Mouse (Mus musculus): ENCODE data around the gene Gfpt1. TPM values are rescaled to one million over a fixed set of nuclear protein-coding genes. Genes with fewer than 3 reads are reported as not detected.

Gene Gfpt1
- polyA plus RNA-seq, 1 experiment: 6.1 TPM

DNA sequence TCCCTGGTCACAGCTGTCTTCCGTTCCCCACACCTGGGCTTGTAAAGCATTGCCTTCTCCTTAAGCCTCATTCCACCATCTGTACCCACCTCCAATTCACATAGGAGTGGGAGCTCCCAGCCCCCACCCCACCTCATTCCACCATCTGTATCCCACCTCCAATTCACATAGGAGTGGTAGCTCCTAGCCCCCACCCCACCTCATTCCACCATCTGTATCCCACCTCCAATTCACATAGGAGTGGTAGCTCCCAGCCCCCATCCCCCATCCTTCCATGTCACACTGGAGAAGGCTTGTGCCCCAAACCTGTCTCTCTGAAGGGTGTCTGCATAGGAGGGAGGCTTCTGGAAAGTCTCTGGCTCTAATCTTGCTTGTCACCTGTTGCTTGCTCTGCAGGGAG, 60.7 kb downstream of the Gfpt1 start:
- no peaks in the 10 kb centered on the region for H3K27me3 ChIP-seq (ENCODE audit: control insufficient read depth, insufficient read depth, low read length)
- H3K4me1 ChIP-seq (ENCODE audit: control insufficient read depth, insufficient read depth, insufficient read length): no peaks in the 10 kb centered on the region
- no peak for DNase-seq (ENCODE audit: low read depth in 1 of 2, low spot score in 2 of 2)
- no peak overlapping the region for H3K4me3 ChIP-seq (ENCODE audit: extremely low read depth, insufficient read depth, insufficient read length)
- WGBS: 96% methylated on average over 1 of the region's 1 CpGs
- no peaks in the 10 kb centered on the region for H3K36me3 ChIP-seq (ENCODE audit: control insufficient read depth, insufficient read depth, low read length)
- no peak for TF ChIP-seq CTCF (IDR thresholded peaks at IDR 0.05; ENCODE audit: extremely low read depth, insufficient read depth, insufficient read length, insufficient replicate concordance)
- TF ChIP-seq POLR2A (IDR thresholded peaks at IDR 0.05; ENCODE audit: low read depth, low read length): no peak
- H3K27ac ChIP-seq (ENCODE audit: insufficient read depth, low read length): no peak overlapping the region

DNA sequence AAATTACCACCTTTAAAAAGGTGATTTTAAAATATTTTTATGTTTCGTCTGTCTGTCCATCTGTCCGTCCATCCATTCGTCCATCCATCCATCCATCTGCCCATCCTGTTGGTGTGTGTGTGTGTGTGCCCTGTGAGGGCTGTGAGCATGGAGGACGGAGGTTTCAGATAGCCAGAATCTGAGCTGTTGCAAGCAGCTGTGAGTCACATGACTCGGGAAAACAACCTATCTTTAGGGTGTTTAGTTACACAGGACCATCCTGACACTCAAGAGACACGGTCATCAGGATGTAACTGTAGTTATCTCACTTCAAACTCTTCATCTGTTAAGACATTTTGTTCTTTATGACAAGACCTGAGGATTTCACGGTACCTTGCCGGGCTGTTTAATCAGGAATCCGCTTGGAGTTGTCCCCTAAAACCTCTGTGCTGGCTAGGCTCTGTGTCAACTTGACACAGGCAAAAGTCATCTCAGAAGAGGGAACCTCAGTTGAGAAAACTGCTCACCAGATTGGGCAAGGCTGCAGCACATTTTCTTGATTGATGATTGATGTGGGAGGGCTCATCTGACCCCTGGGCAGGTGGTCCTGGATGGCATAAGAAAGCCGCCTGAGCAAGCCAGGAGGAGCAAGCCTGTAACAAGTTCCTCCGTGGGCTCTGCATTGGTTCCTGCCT, 61.6 kb downstream of the Gfpt1 start, which contains the start of gene D6Ertd527e:
D6Ertd527e (plus strand) TSS at position 624 of the 674 bp plus-strand sequence.
- no peak within 1 kb of the TSS for H3K27ac ChIP-seq (ENCODE audit: insufficient read depth, low read length)
- DNase-seq (ENCODE audit: low read depth in 1 of 2, low spot score in 2 of 2): no peak
- H3K36me3 ChIP-seq (ENCODE audit: control insufficient read depth, insufficient read depth, low read length): no peaks in the 10 kb centered on the region
- H3K27me3 ChIP-seq (ENCODE audit: control insufficient read depth, insufficient read depth, low read length): no peaks in the 10 kb centered on the region
- no peak within 1 kb of the TSS for H3K4me3 ChIP-seq (ENCODE audit: extremely low read depth, insufficient read depth, insufficient read length)
- 84% methylated on average over 11 of the region's 11 CpGs for WGBS
- H3K4me1 ChIP-seq (ENCODE audit: control insufficient read depth, insufficient read depth, insufficient read length): no peaks in the 10 kb centered on the region
- TF ChIP-seq POLR2A (IDR thresholded peaks at IDR 0.05; ENCODE audit: low read depth, low read length) (no peak), CTCF (IDR thresholded peaks at IDR 0.05; ENCODE audit: extremely low read depth, insufficient read depth, insufficient read length, insufficient replicate concordance) (no peak)

DNA sequence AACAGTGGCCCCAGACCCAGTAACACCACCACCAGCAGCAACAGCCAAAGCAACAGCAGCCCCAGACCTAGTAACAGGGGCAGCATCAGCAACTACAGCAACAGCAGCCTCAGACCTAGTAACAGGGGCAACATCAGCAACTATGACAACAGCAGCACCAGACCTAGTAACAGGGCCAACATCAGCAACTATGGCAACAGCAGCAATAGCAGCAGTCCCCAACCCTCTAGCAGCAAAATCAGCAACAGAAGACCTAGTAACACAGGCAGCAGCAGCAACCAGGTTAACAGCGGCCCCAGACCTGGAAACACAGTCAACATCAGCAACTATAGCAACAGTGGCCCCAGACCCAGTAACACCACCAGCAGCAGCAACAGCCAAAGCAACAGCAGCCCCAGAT, 68.8 kb downstream of the Gfpt1 start:
- Histone ChIP-seq H3K4me1 (ENCODE audit: control insufficient read depth, insufficient read depth, insufficient read length) (no peaks in the 10 kb centered on the region), H3K4me3 (ENCODE audit: extremely low read depth, insufficient read depth, insufficient read length) (no peak overlapping the region), H3K27ac (ENCODE audit: insufficient read depth, low read length) (no peak overlapping the region), H3K27me3 (ENCODE audit: control insufficient read depth, insufficient read depth, low read length) (no peaks in the 10 kb centered on the region), H3K36me3 (ENCODE audit: control insufficient read depth, insufficient read depth, low read length) (no peaks in the 10 kb centered on the region)
- 95% methylated on average over 1 of the region's 1 CpGs for WGBS
- TF ChIP-seq CTCF (IDR thresholded peaks at IDR 0.05; ENCODE audit: extremely low read depth, insufficient read depth, insufficient read length, insufficient replicate concordance) (no peak), POLR2A (IDR thresholded peaks at IDR 0.05; ENCODE audit: low read depth, low read length) (no peak)
- no peak for DNase-seq (ENCODE audit: low read depth in 1 of 2, low spot score in 2 of 2)

DNA sequence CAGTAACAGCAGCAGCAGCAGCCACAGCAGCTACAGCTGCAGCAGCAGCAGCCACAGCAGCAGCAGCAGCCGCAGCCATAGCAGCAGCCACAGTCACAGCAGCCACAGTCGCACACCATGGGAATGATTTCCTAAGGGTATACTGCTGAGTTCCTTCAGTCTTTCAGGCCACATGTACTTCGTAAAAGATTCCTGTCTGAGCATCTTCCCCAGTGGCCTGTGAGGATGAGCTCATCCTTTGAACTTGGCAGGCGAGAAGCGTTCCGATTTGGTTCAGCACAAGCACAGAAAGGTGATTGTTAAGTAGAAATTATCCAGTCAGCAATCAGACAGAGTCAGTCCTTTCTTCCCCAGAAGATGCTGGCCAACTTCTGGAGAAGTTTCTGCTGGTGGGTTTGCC, 69.5 kb downstream of the Gfpt1 start:
- Histone ChIP-seq H3K4me3 (ENCODE audit: extremely low read depth, insufficient read depth, insufficient read length) (no peak overlapping the region), H3K4me1 (ENCODE audit: control insufficient read depth, insufficient read depth, insufficient read length) (no peaks in the 10 kb centered on the region), H3K27me3 (ENCODE audit: control insufficient read depth, insufficient read depth, low read length) (no peaks in the 10 kb centered on the region), H3K36me3 (ENCODE audit: control insufficient read depth, insufficient read depth, low read length) (no peaks in the 10 kb centered on the region), H3K27ac (ENCODE audit: insufficient read depth, low read length) (no peak overlapping the region)
- no peak for DNase-seq (ENCODE audit: low read depth in 1 of 2, low spot score in 2 of 2)
- WGBS: 97% methylated on average over 6 of the region's 6 CpGs
- TF ChIP-seq CTCF (IDR thresholded peaks at IDR 0.05; ENCODE audit: extremely low read depth, insufficient read depth, insufficient read length, insufficient replicate concordance): no peak
- no peak for TF ChIP-seq POLR2A (IDR thresholded peaks at IDR 0.05; ENCODE audit: low read depth, low read length)

DNA sequence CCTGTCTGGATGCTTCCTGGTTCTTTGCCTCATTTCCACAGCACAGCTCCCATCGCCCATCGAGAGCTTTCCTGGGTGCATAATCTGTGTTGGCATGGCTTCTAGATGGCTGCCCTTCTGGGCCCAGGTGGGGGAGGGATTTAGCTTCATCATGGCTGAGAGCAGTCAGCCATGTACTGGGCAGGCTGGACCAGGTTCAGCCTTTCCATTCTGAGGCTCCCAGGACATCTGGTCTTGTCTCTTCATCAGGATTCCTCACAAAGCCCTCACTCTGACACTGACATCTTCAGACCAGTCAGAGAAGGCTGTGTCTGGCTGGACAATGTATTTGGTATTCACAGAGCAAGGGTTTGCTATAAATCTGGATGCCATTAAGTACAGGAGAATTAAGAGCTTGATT, 73.3 kb downstream of the Gfpt1 start:
- no peaks in the 10 kb centered on the region for H3K27me3 ChIP-seq (ENCODE audit: control insufficient read depth, insufficient read depth, low read length)
- 89% methylated on average over 2 of the region's 2 CpGs for WGBS
- no peak overlapping the region for H3K27ac ChIP-seq (ENCODE audit: insufficient read depth, low read length)
- no peak for DNase-seq (ENCODE audit: low read depth in 1 of 2, low spot score in 2 of 2)
- H3K36me3 ChIP-seq (ENCODE audit: control insufficient read depth, insufficient read depth, low read length): no peaks in the 10 kb centered on the region
- TF ChIP-seq CTCF (IDR thresholded peaks at IDR 0.05; ENCODE audit: extremely low read depth, insufficient read depth, insufficient read length, insufficient replicate concordance) (no peak), POLR2A (IDR thresholded peaks at IDR 0.05; ENCODE audit: low read depth, low read length) (no peak)
- no peak overlapping the region for H3K4me3 ChIP-seq (ENCODE audit: extremely low read depth, insufficient read depth, insufficient read length)
- peaks cover 8% of the 10 kb centered on the region; the same call in 1 of the 2 replicates for H3K4me1 ChIP-seq (ENCODE audit: control insufficient read depth, insufficient read depth, insufficient read length)

DNA sequence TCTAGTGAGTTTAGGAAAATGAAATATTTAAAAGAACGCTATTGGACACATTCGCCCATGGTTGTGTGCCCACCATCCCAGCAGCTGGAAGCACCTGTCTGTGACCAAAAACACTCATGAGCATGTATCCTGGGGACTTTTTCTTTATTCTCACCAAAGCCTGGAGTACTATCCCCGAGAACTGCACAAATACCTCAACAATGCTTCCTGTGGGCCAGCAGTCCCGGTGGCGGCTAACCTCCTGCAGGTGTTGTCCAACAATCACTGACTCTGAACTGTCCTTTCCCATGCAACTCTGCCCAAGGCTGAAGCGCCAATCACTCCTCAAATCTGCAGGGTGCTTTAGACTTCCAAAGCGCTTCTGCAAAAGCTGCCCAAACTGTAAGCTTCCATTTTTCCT, 74.0 kb downstream of the Gfpt1 start:
- 76% methylated on average over 7 of the region's 7 CpGs for WGBS

More for the DNA sequence above, 74.0 kb downstream of the Gfpt1 start:
- no peak for DNase-seq (ENCODE audit: low read depth in 1 of 2, low spot score in 2 of 2)
- Histone ChIP-seq H3K36me3 (ENCODE audit: control insufficient read depth, insufficient read depth, low read length) (no peaks in the 10 kb centered on the region), H3K27ac (ENCODE audit: insufficient read depth, low read length) (no peak overlapping the region), H3K4me3 (ENCODE audit: extremely low read depth, insufficient read depth, insufficient read length) (no peak overlapping the region), H3K4me1 (ENCODE audit: control insufficient read depth, insufficient read depth, insufficient read length) (peaks cover 8% of the 10 kb centered on the region; the same call in 1 of the 2 replicates), H3K27me3 (ENCODE audit: control insufficient read depth, insufficient read depth, low read length) (no peaks in the 10 kb centered on the region)
- TF ChIP-seq CTCF (IDR thresholded peaks at IDR 0.05; ENCODE audit: extremely low read depth, insufficient read depth, insufficient read length, insufficient replicate concordance) (no peak), POLR2A (IDR thresholded peaks at IDR 0.05; ENCODE audit: low read depth, low read length) (no peak)

Data from spleen, adult 2 months (tissue).